Mouse (Mus musculus) embryonic facial prominence, embryonic 13.5 days (tissue): ENCODE results near the gene Gramd1a. TPM values are rescaled to one million over a fixed set of nuclear protein-coding genes. Genes with fewer than 3 reads are reported as not detected.
A peak's percentile ranks its signal among the peaks of the same experiment; 100 is the strongest.

Experiments
- ATAC-seq: fragments of 200-750 bp; cut with Nextera tagmentation; 2 replicates; pipeline ENCODE4 v1.8.0; 2017; ENCODE audit warnings: low read depth; ENCODE audit not compliant: insufficient number of reproducible peaks, insufficient read depth, low FRiP score, low TSS enrichment
- H3K27ac ChIP-seq: fragments of 300-500 bp; sonication (generic); 2 replicates; pipeline ENCODE4 v1.5.1; 2015; ENCODE audit warnings: moderate library complexity, mild to moderate bottlenecking, inconsistent platforms
- H3K27me3 ChIP-seq: fragments of 300-500 bp; sonication (generic); 2 replicates; pipeline ENCODE4 v1.6.1; 2015; ENCODE audit warnings: mild to moderate bottlenecking, inconsistent platforms
- H3K36me3 ChIP-seq: fragments of 300-500 bp; sonication (generic); 2 replicates; pipeline ENCODE4 v1.6.1; 2015; ENCODE audit warnings: mild to moderate bottlenecking, inconsistent platforms
- H3K4me1 ChIP-seq: fragments of 300-500 bp; sonication (generic); 2 replicates; pipeline ENCODE4 v1.6.1; 2015; ENCODE audit warnings: inconsistent platforms
- H3K4me2 ChIP-seq: fragments of 300-500 bp; sonication (generic); 2 replicates; pipeline ENCODE4 v1.6.1; 2015; ENCODE audit warnings: moderate library complexity, mild to moderate bottlenecking, inconsistent platforms
- H3K4me3 ChIP-seq: fragments of 300-500 bp; sonication (generic); 2 replicates; pipeline ENCODE4 v1.5.1; 2015; ENCODE audit warnings: mild to moderate bottlenecking, inconsistent platforms
- H3K9ac ChIP-seq: fragments of 300-500 bp; sonication (generic); 2 replicates; pipeline ENCODE4 v1.6.1; 2015; ENCODE audit warnings: mild to moderate bottlenecking, inconsistent platforms
- H3K9me3 ChIP-seq: fragments of 300-500 bp; sonication (generic); 2 replicates; pipeline ENCODE4 v1.6.1; 2016; ENCODE audit warnings: inconsistent platforms
- WGBS: fragments of 180-500 bp; shearing (Covaris S2); methylation state at CpG from one replicate; pipeline ENCODE4 v1.1.7; 2015; ENCODE audit warnings: mixed read lengths; 5-methylcytosine and 5-hydroxymethylcytosine counted together
- polyA plus RNA-seq: library from polyadenylated mRNA; unstranded; fragments of >200 nt; fragmentation: Nextera tagmentation; extraction: Ambion mirVana; gene quantifications from 2 replicates; pipeline ENCODE4 v1.2.1, GENCODE M21; 2015

Gene Gramd1a
- polyA plus RNA-seq, 1 experiment from 2014 or later = 84.8 TPM

GRCm38 (mm10) chr7:31163666-31164577 lies 8.2 kb upstream of the Gramd1a start:
- H3K9ac ChIP-seq = no peak overlapping the region
- no peak overlapping the region for H3K4me3 ChIP-seq
- peaks cover 4% of the 10 kb centered on the region; the same call in 1 of the 2 replicates for H3K4me1 ChIP-seq
- H3K36me3 ChIP-seq = no peaks in the 10 kb centered on the region
- no peak overlapping the region for H3K4me2 ChIP-seq
- ATAC-seq = no peak
- H3K9me3 ChIP-seq = no peaks in the 10 kb centered on the region
- 60% methylated on average over 3 of the region's 3 CpGs for WGBS
- no peaks in the 10 kb centered on the region for H3K27me3 ChIP-seq
- H3K27ac ChIP-seq = no peak overlapping the region

GRCm38 (mm10) chr7:31162324-31162723 lies 6.6 kb upstream of the Gramd1a start:
- no peak overlapping the region for H3K27ac ChIP-seq
- H3K4me1 ChIP-seq = peaks cover 4% of the 10 kb centered on the region; the same call in 1 of the 2 replicates
- H3K9me3 ChIP-seq = no peaks in the 10 kb centered on the region
- no peaks in the 10 kb centered on the region for H3K27me3 ChIP-seq
- no peak overlapping the region for H3K4me3 ChIP-seq
- H3K4me2 ChIP-seq = no peak overlapping the region
- H3K36me3 ChIP-seq = no peaks in the 10 kb centered on the region
- WGBS = 70% methylated on average over 11 of the region's 11 CpGs
- no peak for ATAC-seq
- H3K9ac ChIP-seq = no peak overlapping the region

GRCm38 (mm10) chr7:31161831-31162230 lies 6.1 kb upstream of the Gramd1a start:
- Histone ChIP-seq H3K9ac (no peak overlapping the region), H3K9me3 (no peaks in the 10 kb centered on the region), H3K4me3 (no peak overlapping the region), H3K4me1 (peaks cover 4% of the 10 kb centered on the region; the same call in 1 of the 2 replicates), H3K36me3 (no peaks in the 10 kb centered on the region), H3K27me3 (no peaks in the 10 kb centered on the region), H3K27ac (no peak overlapping the region), H3K4me2 (no peak overlapping the region)
- 54% methylated on average over 3 of the region's 3 CpGs for WGBS
- ATAC-seq = no peak

GRCm38 (mm10) chr7:31161246-31161645 lies 5.5 kb upstream of the Gramd1a start:
- Histone ChIP-seq H3K27me3 (no peaks in the 10 kb centered on the region), H3K4me1 (peaks cover 4% of the 10 kb centered on the region; the same call in 1 of the 2 replicates), H3K4me2 (no peak overlapping the region), H3K4me3 (no peak overlapping the region), H3K27ac (no peak overlapping the region), H3K9ac (no peak overlapping the region), H3K36me3 (no peaks in the 10 kb centered on the region), H3K9me3 (no peaks in the 10 kb centered on the region)
- ATAC-seq = no peak
- WGBS = 78% methylated on average over 3 of the region's 3 CpGs

- Histone ChIP-seq H3K4me1 (peaks cover 7% of the 10 kb centered on the region; the same call in 1 of the 2 replicates), H3K27me3 (no peaks in the 10 kb centered on the region), H3K9ac (no peak overlapping the region), H3K36me3 (no peaks in the 10 kb centered on the region), H3K4me3 (no peak overlapping the region), H3K27ac (no peak overlapping the region), H3K4me2 (no peak overlapping the region), H3K9me3 (no peaks in the 10 kb centered on the region)
- 88% methylated on average over 5 of the region's 5 CpGs for WGBS
- no peak for ATAC-seq
Measured at GRCm38 (mm10) chr7:31160763-31161162, 5.1 kb upstream of the Gramd1a start.

GRCm38 (mm10) chr7:31156034-31156928 lies 585 bp upstream of the Gramd1a start:
- Histone ChIP-seq H3K4me1 (peaks cover 10% of the 10 kb centered on the region), H3K9ac (no peak overlapping the region), H3K4me2 (no peak overlapping the region), H3K27ac (no peak overlapping the region), H3K9me3 (no peaks in the 10 kb centered on the region), H3K36me3 (no peaks in the 10 kb centered on the region), H3K27me3 (no peaks in the 10 kb centered on the region), H3K4me3 (no peak overlapping the region)
- ATAC-seq = no peak
- WGBS = 44% methylated on average over 19 of the region's 19 CpGs

GRCm38 (mm10) chr7:31153536-31154320 lies 2.0 kb downstream of the Gramd1a start:
- H3K36me3 ChIP-seq = no peaks in the 10 kb centered on the region
- H3K4me2 ChIP-seq = no peak overlapping the region
- 90% methylated on average over 6 of the region's 6 CpGs for WGBS
- H3K9ac ChIP-seq = no peak overlapping the region
- no peaks in the 10 kb centered on the region for H3K27me3 ChIP-seq
- peaks cover 23% of the 10 kb centered on the region for H3K4me1 ChIP-seq
- no peaks in the 10 kb centered on the region for H3K9me3 ChIP-seq
- no peak overlapping the region for H3K27ac ChIP-seq
- ATAC-seq = no peak
- no peak overlapping the region for H3K4me3 ChIP-seq

GRCm38 (mm10) chr7:31151301-31152241 lies 4.1 kb downstream of the Gramd1a start:
- Histone ChIP-seq H3K9ac (peak overlapping the region; percentile 97), H3K27me3 (no peaks in the 10 kb centered on the region), H3K4me3 (peak overlapping the region; percentile 87), H3K36me3 (peaks cover 11% of the 10 kb centered on the region), H3K9me3 (no peaks in the 10 kb centered on the region), H3K4me1 (peaks cover 38% of the 10 kb centered on the region), H3K27ac (peak overlapping the region; percentile 96), H3K4me2 (peak overlapping the region; percentile 83)
- WGBS = 16% methylated on average over 23 of the region's 23 CpGs
- peak; percentile 43; the same call in 1 of the 2 replicates for ATAC-seq

- Histone ChIP-seq H3K36me3 (peaks cover 19% of the 10 kb centered on the region), H3K4me3 (peak overlapping the region; percentile 87), H3K4me1 (peaks cover 35% of the 10 kb centered on the region), H3K4me2 (peak overlapping the region; percentile 83), H3K9ac (peak overlapping the region; percentile 97), H3K27ac (peak overlapping the region; percentile 96), H3K9me3 (no peaks in the 10 kb centered on the region), H3K27me3 (no peaks in the 10 kb centered on the region)
- WGBS = under 1% methylated on average over 63 of the region's 63 CpGs
- ATAC-seq = peak; percentile 82
Measured at GRCm38 (mm10) chr7:31150566-31151300, 5.0 kb downstream of the Gramd1a start.
